Mouse (Mus musculus): ENCODE data around the gene Il4ra. TPM values are rescaled to one million over a fixed set of nuclear protein-coding genes. Genes with fewer than 3 reads are reported as not detected.

Il4ra gene
- polyA plus RNA-seq, 1 experiment from 2014 or later: 5.2 TPM

DNA sequence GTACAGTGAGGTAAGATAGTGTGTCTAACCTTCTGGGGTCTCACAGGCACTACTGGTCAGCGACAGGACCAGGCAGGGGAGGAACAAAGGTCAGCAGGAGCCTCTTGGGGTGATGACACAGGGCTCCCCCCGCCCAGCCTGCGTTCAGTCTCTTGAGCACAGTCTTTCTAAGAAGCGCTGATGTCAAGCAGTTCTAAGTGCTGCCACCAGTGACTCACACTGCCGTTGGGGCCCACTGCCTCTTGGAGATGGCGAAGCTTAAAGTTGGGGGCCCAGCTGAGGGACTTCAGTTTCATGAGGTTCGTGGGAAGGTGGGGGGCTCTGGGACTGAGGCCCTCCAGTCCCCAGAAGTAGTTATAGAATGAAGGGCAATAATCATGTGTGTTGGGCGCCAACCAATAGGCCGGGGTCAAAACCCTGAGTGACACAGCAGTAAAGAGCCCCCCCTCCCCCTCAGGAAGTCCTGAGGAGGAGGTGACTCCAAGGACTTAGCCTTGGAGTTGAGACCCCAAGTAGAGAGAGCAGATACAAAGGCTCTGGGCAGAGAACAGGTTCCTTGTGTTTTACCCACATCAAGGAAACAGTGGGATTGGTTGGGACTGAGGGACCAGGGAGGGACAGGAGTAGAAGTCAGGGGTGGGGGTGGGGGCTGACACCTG lies 2.7 kb downstream of the Il4ra start:
- Histone ChIP-seq H3K4me3 (ENCODE audit: low read depth, low read length) (no peak overlapping the region), H3K9ac (ENCODE audit: low read depth, low read length) (no peak overlapping the region), H3K27ac (ENCODE audit: low read length) (no peak overlapping the region), H3K9me3 (replicated peaks; ENCODE audit: control insufficient read depth, low read length, poor library complexity, severe bottlenecking) (no peaks in the 10 kb centered on the region), H3K4me1 (ENCODE audit: control insufficient read depth, insufficient read depth, low read length) (peaks cover 8% of the 10 kb centered on the region), H3K27me3 (ENCODE audit: control insufficient read depth, insufficient read depth, low read depth, low read length) (peaks cover 7% of the 10 kb centered on the region), H3K36me3 (ENCODE audit: control insufficient read depth, insufficient read depth, low read length) (no peaks in the 10 kb centered on the region), H3K4me2 (ENCODE audit: low read length) (no peak overlapping the region)
- 94% methylated on average over 9 of the region's 9 CpGs for WGBS
- ATAC-seq: no peak

DNA sequence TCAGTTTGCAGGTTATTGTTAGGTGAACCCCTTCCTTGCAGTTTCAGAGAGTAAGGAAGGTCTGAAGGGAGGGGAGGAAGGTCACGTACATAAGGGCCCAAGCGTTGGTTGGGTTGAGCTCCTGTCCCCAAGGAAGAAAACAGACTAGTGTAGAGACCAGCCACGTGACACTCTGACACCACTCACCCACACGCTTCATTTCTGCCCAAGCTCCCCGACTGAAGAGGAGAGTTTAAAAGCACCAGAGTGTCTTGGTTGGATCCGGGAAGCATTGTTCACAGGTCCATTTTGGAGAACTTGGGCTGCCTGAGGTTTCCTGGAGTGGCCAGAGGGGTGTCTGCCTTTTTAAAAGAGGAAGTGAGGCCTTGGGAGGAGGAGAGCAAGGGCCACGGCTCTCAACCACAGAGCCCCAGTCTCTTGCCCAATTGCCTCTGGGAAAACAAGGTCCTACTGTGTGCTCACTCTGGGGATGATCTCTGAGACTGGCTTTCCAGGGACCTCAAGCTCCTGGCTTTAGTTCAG lies 3.5 kb downstream of the Il4ra start:
- Histone ChIP-seq H3K36me3 (ENCODE audit: control insufficient read depth, insufficient read depth, low read length) (no peaks in the 10 kb centered on the region), H3K27ac (ENCODE audit: low read length) (no peak overlapping the region), H3K9me3 (replicated peaks; ENCODE audit: control insufficient read depth, low read length, poor library complexity, severe bottlenecking) (no peaks in the 10 kb centered on the region), H3K4me2 (ENCODE audit: low read length) (no peak overlapping the region), H3K27me3 (ENCODE audit: control insufficient read depth, insufficient read depth, low read depth, low read length) (peaks cover 7% of the 10 kb centered on the region), H3K9ac (ENCODE audit: low read depth, low read length) (no peak overlapping the region), H3K4me3 (ENCODE audit: low read depth, low read length) (no peak overlapping the region), H3K4me1 (ENCODE audit: control insufficient read depth, insufficient read depth, low read length) (peaks cover 8% of the 10 kb centered on the region)
- WGBS: 88% methylated on average over 7 of the region's 7 CpGs
- no peak for ATAC-seq

DNA sequence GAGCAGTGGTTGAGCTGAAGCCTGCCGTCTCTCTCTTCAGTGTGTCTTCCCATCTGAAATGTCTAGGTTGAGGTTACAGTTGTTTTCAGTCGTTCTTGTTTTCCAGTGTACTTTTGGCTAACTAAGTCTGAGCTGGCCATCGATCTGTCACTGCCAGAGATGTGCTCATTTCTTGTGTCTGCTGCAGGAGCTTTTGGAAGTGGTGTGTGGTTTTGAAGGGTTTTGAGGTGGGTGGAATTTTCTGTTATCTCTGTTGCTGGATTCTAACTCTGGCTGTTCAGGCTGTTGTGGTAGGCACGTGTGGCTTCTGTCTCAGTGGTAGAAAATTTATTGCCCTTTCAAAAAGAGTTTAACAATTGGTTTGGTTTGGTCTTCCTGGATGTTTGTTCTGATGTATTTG lies 4.2 kb downstream of the Il4ra start:
- ATAC-seq: no peak
- 82% methylated on average over 4 of the region's 4 CpGs for WGBS
- no peak overlapping the region for H3K9ac ChIP-seq (ENCODE audit: low read depth, low read length)

DNA sequence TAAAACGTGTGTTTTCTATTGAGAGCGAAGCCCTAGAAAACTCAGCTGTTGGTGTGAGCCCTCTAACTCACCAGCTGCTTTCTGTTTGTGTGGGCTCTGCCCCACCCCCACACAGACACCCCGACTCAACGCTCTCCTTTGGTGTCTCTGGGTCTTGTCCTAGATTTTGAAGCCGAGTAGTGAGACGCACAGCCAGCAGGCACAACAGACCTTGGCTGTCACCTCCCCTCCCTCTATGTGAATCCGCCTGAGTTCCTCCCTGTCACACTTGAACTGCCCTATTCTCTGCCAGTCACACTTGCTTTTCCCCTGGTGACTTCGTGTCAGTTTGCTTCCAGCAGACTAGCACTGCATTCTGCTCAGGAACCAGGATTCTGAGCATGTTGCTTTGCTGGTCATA lies 4.9 kb downstream of the Il4ra start:
- peaks cover 4% of the 10 kb centered on the region for H3K4me1 ChIP-seq (ENCODE audit: control insufficient read depth, insufficient read depth, low read length)
- no peak for ATAC-seq
- no peaks in the 10 kb centered on the region for H3K9me3 ChIP-seq (replicated peaks; ENCODE audit: control insufficient read depth, low read length, poor library complexity, severe bottlenecking)
- peaks cover 2% of the 10 kb centered on the region; the same call in 1 of the 2 replicates for H3K27me3 ChIP-seq (ENCODE audit: control insufficient read depth, insufficient read depth, low read depth, low read length)
- H3K9ac ChIP-seq (ENCODE audit: low read depth, low read length): no peak overlapping the region
- no peak overlapping the region for H3K27ac ChIP-seq (ENCODE audit: low read length)
- H3K36me3 ChIP-seq (ENCODE audit: control insufficient read depth, insufficient read depth, low read length): no peaks in the 10 kb centered on the region
- no peak overlapping the region for H3K4me2 ChIP-seq (ENCODE audit: low read length)
- 64% methylated on average over 8 of the region's 8 CpGs for WGBS
- no peak overlapping the region for H3K4me3 ChIP-seq (ENCODE audit: low read depth, low read length)

More for the DNA sequence above, 4.2 kb downstream of the Il4ra start:
- H3K4me2 ChIP-seq (ENCODE audit: low read length): no peak overlapping the region
- no peaks in the 10 kb centered on the region for H3K36me3 ChIP-seq (ENCODE audit: control insufficient read depth, insufficient read depth, low read length)
- peaks cover 2% of the 10 kb centered on the region; the same call in 1 of the 2 replicates for H3K27me3 ChIP-seq (ENCODE audit: control insufficient read depth, insufficient read depth, low read depth, low read length)
- peaks cover 8% of the 10 kb centered on the region for H3K4me1 ChIP-seq (ENCODE audit: control insufficient read depth, insufficient read depth, low read length)
- no peak overlapping the region for H3K4me3 ChIP-seq (ENCODE audit: low read depth, low read length)
- no peaks in the 10 kb centered on the region for H3K9me3 ChIP-seq (replicated peaks; ENCODE audit: control insufficient read depth, low read length, poor library complexity, severe bottlenecking)
- H3K27ac ChIP-seq (ENCODE audit: low read length): no peak overlapping the region

DNA sequence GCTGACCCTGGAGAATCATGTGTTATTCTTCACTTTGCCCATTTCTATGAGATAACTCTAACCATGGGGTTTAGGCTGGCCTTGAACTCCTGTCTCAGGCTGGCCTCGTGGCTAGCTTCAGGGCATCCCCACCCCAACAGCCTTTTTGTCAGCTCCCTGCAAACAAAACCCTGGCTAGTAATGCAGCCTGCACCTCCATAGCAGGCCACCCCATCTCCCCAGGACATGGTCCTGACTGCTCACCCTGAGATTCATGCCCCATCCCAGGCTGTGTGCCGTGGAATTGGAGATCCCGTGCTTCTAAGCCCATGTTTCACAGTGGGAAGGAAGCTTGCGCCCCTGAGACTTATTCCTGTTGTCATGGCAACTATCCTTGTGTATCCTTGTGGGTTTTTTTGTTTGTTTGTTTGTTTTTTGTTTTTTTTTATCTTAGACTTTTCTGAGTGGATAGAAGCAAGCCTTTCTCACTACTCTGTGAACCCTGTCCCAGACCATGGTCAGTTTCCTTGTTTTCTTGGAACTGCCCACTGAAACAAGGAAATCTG lies 6.6 kb downstream of the Il4ra start:
- H3K9ac ChIP-seq (ENCODE audit: low read depth, low read length): no peak overlapping the region
- 40% methylated on average over 4 of the region's 4 CpGs for WGBS
- H3K9me3 ChIP-seq (replicated peaks; ENCODE audit: control insufficient read depth, low read length, poor library complexity, severe bottlenecking): no peaks in the 10 kb centered on the region
- no peak overlapping the region for H3K4me2 ChIP-seq (ENCODE audit: low read length)
- no peak overlapping the region for H3K4me3 ChIP-seq (ENCODE audit: low read depth, low read length)
- H3K36me3 ChIP-seq (ENCODE audit: control insufficient read depth, insufficient read depth, low read length): no peaks in the 10 kb centered on the region
- no peak for ATAC-seq
- H3K27me3 ChIP-seq (ENCODE audit: control insufficient read depth, insufficient read depth, low read depth, low read length): peaks cover 1% of the 10 kb centered on the region; the same call in 1 of the 2 replicates
- H3K27ac ChIP-seq (ENCODE audit: low read length): peak overlapping the region; percentile 22; the same call in 1 of the 2 replicates
- H3K4me1 ChIP-seq (ENCODE audit: control insufficient read depth, insufficient read depth, low read length): peaks cover 4% of the 10 kb centered on the region

DNA sequence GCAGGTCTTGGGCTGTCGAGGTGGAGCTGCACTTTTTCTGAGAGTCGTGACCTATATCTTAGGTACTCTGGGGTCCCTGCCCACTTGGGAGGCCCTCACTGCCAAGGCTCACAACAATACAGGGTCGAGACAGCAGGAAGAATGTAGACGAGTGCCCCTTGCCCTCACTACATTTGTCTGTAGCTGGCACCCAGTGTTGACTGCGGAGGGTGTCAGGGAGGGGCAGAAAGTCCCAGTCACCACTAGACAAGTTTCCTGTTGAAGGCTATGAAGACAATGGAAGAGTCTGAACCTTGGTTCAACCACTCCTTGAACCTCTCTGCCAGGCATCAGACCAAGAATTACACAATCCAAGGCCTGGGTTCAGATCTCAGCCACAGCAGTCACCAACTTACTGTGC lies 7.1 kb downstream of the Il4ra start:
- no peak overlapping the region for H3K4me3 ChIP-seq (ENCODE audit: low read depth, low read length)
- no peaks in the 10 kb centered on the region for H3K9me3 ChIP-seq (replicated peaks; ENCODE audit: control insufficient read depth, low read length, poor library complexity, severe bottlenecking)
- WGBS: 59% methylated on average over 5 of the region's 5 CpGs
- no peak overlapping the region for H3K27ac ChIP-seq (ENCODE audit: low read length)
- no peaks in the 10 kb centered on the region for H3K36me3 ChIP-seq (ENCODE audit: control insufficient read depth, insufficient read depth, low read length)
- no peaks in the 10 kb centered on the region for H3K27me3 ChIP-seq (ENCODE audit: control insufficient read depth, insufficient read depth, low read depth, low read length)
- H3K9ac ChIP-seq (ENCODE audit: low read depth, low read length): no peak overlapping the region
- ATAC-seq: no peak
- H3K4me2 ChIP-seq (ENCODE audit: low read length): no peak overlapping the region
- peaks cover 4% of the 10 kb centered on the region for H3K4me1 ChIP-seq (ENCODE audit: control insufficient read depth, insufficient read depth, low read length)

DNA sequence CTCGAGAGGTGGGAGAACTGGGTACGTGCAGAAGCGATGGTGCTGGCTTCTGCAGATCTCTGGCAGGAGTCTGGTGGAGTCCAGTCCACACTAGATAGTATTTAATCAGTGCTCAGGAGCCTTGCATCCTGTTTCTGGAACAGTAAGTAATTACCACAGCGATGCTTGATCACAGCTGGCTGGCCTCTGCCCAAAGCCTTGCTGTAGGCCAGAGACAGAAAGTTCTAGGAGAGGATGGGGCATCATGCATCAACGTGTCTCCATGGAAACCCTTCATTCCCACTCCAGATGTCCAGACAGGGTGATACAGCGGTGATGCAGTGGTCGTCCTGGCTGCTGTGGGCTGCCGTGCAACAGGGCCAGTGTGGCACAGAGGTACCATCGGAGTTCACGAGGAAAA lies 7.6 kb downstream of the Il4ra start:
- Histone ChIP-seq H3K4me2 (ENCODE audit: low read length) (no peak overlapping the region), H3K4me1 (ENCODE audit: control insufficient read depth, insufficient read depth, low read length) (peaks cover 4% of the 10 kb centered on the region), H3K9ac (ENCODE audit: low read depth, low read length) (no peak overlapping the region), H3K36me3 (ENCODE audit: control insufficient read depth, insufficient read depth, low read length) (no peaks in the 10 kb centered on the region), H3K4me3 (ENCODE audit: low read depth, low read length) (no peak overlapping the region), H3K9me3 (replicated peaks; ENCODE audit: control insufficient read depth, low read length, poor library complexity, severe bottlenecking) (no peaks in the 10 kb centered on the region), H3K27me3 (ENCODE audit: control insufficient read depth, insufficient read depth, low read depth, low read length) (no peaks in the 10 kb centered on the region), H3K27ac (ENCODE audit: low read length) (no peak overlapping the region)
- 88% methylated on average over 10 of the region's 10 CpGs for WGBS
- no peak for ATAC-seq

DNA sequence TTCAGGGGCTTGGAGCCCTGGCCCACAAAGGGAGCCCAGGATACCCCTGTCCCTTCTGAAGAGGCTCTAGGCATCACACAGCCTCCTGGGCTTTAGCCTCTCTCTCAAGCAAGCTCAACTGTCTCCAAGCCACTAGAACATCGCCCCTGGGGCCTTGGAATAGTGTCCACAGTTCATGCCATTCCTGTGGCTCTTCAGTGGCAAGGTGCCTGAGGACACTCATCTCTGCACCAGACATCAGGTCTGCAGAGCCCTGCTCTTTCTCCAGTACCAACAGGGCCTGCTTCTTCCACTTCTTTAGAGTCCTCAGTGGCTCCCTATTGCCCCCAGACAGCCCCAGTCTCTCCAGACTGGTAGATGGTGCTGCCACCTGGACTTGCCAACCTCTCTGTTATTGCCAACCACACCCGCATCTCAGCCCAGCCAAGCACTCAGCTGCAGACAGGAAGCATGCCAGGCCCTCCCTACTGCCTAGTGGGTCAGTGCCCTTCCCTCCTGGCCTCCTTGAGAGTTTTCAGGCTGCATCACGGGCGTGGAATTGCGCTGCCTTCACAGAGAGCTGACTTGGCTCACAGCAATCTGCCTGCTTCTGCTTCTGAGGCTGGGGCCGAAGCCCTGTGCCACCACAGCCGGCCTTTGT lies 8.3 kb downstream of the Il4ra start:
- WGBS: 81% methylated on average over 7 of the region's 7 CpGs
- Histone ChIP-seq H3K9me3 (replicated peaks; ENCODE audit: control insufficient read depth, low read length, poor library complexity, severe bottlenecking) (no peaks in the 10 kb centered on the region), H3K27ac (ENCODE audit: low read length) (no peak overlapping the region), H3K9ac (ENCODE audit: low read depth, low read length) (no peak overlapping the region), H3K36me3 (ENCODE audit: control insufficient read depth, insufficient read depth, low read length) (no peaks in the 10 kb centered on the region), H3K27me3 (ENCODE audit: control insufficient read depth, insufficient read depth, low read depth, low read length) (no peaks in the 10 kb centered on the region), H3K4me2 (ENCODE audit: low read length) (no peak overlapping the region), H3K4me3 (ENCODE audit: low read depth, low read length) (no peak overlapping the region), H3K4me1 (ENCODE audit: control insufficient read depth, insufficient read depth, low read length) (peaks cover 4% of the 10 kb centered on the region)
- no peak for ATAC-seq

DNA sequence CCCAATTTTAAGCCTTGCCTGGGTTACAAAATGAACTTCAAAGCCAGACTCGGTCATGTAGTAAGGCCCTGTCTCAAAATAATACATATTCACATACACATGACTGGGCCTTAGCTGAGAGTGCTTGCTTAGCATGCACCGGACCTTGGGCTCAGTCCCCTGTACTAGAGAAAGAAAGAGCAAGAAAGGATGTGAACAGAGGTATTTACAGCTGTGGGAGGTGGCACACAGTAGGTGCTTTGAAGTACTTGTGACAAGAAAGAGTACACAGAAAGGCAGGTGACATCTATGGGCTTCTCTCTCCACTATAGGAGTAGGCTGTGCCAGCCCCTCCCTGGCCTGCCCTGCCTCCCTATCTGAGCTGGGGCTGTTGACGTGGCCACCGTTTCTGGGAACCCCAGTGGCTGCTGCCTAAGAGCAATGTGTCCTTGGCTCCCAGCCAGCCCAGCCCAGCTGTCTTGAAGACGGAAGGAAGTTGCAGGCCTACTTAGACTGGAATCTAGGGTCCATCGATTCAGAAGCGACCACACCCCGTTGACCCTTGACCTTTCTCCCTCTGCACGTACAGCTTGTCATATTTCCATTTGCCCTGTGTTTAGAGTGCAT lies 9.3 kb downstream of the Il4ra start:
- Histone ChIP-seq H3K9ac (ENCODE audit: low read depth, low read length) (no peak overlapping the region), H3K36me3 (ENCODE audit: control insufficient read depth, insufficient read depth, low read length) (no peaks in the 10 kb centered on the region), H3K4me2 (ENCODE audit: low read length) (no peak overlapping the region), H3K27ac (ENCODE audit: low read length) (no peak overlapping the region), H3K4me1 (ENCODE audit: control insufficient read depth, insufficient read depth, low read length) (peaks cover 4% of the 10 kb centered on the region), H3K9me3 (replicated peaks; ENCODE audit: control insufficient read depth, low read length, poor library complexity, severe bottlenecking) (no peaks in the 10 kb centered on the region), H3K27me3 (ENCODE audit: control insufficient read depth, insufficient read depth, low read depth, low read length) (no peaks in the 10 kb centered on the region), H3K4me3 (ENCODE audit: low read depth, low read length) (no peak overlapping the region)
- ATAC-seq: no peak
- 65% methylated on average over 9 of the region's 9 CpGs for WGBS
